Comparison of ENCODE assay signal across 12 mouse cellular contexts in the genomic region with DNA sequence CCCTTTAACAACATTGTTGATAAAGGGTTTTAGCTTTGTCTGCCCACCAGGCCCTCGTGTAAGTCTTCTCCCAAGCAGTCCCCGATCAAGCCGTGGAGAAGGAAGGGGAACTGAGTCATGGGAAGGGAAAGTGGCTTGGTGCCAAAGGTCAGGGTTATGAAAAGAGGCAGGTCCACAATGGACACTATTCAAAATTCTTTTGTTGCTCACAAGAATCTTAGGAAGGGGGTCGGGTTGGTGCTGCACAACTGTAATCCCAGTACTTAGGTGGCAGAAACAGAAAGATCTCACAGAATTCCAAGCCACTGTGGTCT. TPM values are rescaled to one million over a fixed set of nuclear protein-coding genes. Genes with fewer than 3 reads are reported as not detected.
DNase-seq lines count a peak whose midpoint lies in the region; ATAC-seq and TF ChIP-seq lines count a peak whose summit lies in the region.
"Had no signal": no experiment of that assay in that cellular context is flagged by ENCODE, and none has a peak within 500 bp of the region (broad histone marks: within the 10 kb centered on the region; RNA-seq: fewer than 3 reads in every experiment).

No protein-coding gene starts in this region.

- no peaks in the 10 kb centered on the region for H3K27me3 ChIP-seq in hindbrain, embryonic 14.5 days (ENCODE audit: control insufficient read depth, insufficient read depth, low read length)
- no peaks in the 10 kb centered on the region for H3K27me3 ChIP-seq in hindbrain, embryonic 16.5 days (replicated peaks; ENCODE audit: control insufficient read depth, insufficient read depth, low read length)
- no peaks in the 10 kb centered on the region for H3K27me3 ChIP-seq in midbrain, embryonic 15.5 days (replicated peaks)
- H3K27me3 ChIP-seq in midbrain, embryonic 10.5 days (ENCODE audit: low read depth, poor library complexity, severe bottlenecking) = no peaks in the 10 kb centered on the region
- no peaks in the 10 kb centered on the region for H3K27me3 ChIP-seq in heart, postnatal 0 days (ENCODE audit: control insufficient read depth, insufficient read depth, low read length)
- no peaks in the 10 kb centered on the region for H3K27me3 ChIP-seq in stomach, embryonic 16.5 days (ENCODE audit: control insufficient read depth, insufficient read depth, low read length)
- H3K27me3 ChIP-seq: limb, embryonic 12.5 days had no signal

- H3K4me1 ChIP-seq in hindbrain, embryonic 14.5 days (replicated peaks; ENCODE audit: control insufficient read depth, insufficient read depth, low read length) = peaks cover 27% of the 10 kb centered on the region
- H3K4me1 ChIP-seq in hindbrain, embryonic 16.5 days (ENCODE audit: control insufficient read depth, insufficient read depth, low read depth, low read length) = peaks cover 26% of the 10 kb centered on the region
- H3K4me1 ChIP-seq in midbrain, embryonic 15.5 days = peaks cover 31% of the 10 kb centered on the region
- H3K4me1 ChIP-seq in midbrain, embryonic 10.5 days = peaks cover 42% of the 10 kb centered on the region
- H3K4me1 ChIP-seq in heart, postnatal 0 days (ENCODE audit: control insufficient read depth, insufficient read depth) = peaks cover 58% of the 10 kb centered on the region
- H3K4me1 ChIP-seq in stomach, embryonic 16.5 days (ENCODE audit: control insufficient read depth, insufficient read depth, low read length) = peaks cover 47% of the 10 kb centered on the region

- TF ChIP-seq CTCF in heart, postnatal 0 days (IDR thresholded peaks at IDR 0.05; ENCODE audit: low read depth) = no peak

- TF ChIP-seq EP300 in heart, postnatal 0 days (IDR thresholded peaks at IDR 0.05; ENCODE audit: low read depth) = no peak

- peak overlapping the region; percentile 78; the same call in 1 of the 2 replicates for H3K4me3 ChIP-seq in hindbrain, embryonic 14.5 days (replicated peaks; ENCODE audit: low read length)
- H3K4me3 ChIP-seq in hindbrain, embryonic 16.5 days (ENCODE audit: low read length) = no peak overlapping the region
- no peak overlapping the region for H3K4me3 ChIP-seq in midbrain, embryonic 15.5 days
- H3K4me3 ChIP-seq in midbrain, embryonic 10.5 days = no peak overlapping the region
- H3K4me3 ChIP-seq in heart, postnatal 0 days (ENCODE audit: low read depth, low read length) = no peak overlapping the region
- no peak overlapping the region for H3K4me3 ChIP-seq in stomach, embryonic 16.5 days (replicated peaks; ENCODE audit: low read length)

- H3K36me3 ChIP-seq in hindbrain, embryonic 14.5 days (replicated peaks; ENCODE audit: control insufficient read depth, insufficient read depth) = no peaks in the 10 kb centered on the region
- H3K36me3 ChIP-seq in hindbrain, embryonic 16.5 days (ENCODE audit: control insufficient read depth, insufficient read depth, low read length) = no peaks in the 10 kb centered on the region
- no peaks in the 10 kb centered on the region for H3K36me3 ChIP-seq in midbrain, embryonic 15.5 days (replicated peaks)
- no peaks in the 10 kb centered on the region; the same call in 1 of the 2 replicates for H3K36me3 ChIP-seq in midbrain, embryonic 10.5 days
- no peaks in the 10 kb centered on the region for H3K36me3 ChIP-seq in heart, postnatal 0 days (replicated peaks; ENCODE audit: control insufficient read depth, insufficient read depth, low read length)
- no peaks in the 10 kb centered on the region for H3K36me3 ChIP-seq in stomach, embryonic 16.5 days (ENCODE audit: control insufficient read depth, insufficient read depth, low read length)
- H3K36me3 ChIP-seq: limb, embryonic 12.5 days had no signal

- DNase-seq in hindbrain, embryonic 14.5 days (ENCODE audit: low spot score) = no peak
- no peak for DNase-seq in midbrain, embryonic 10.5 days (ENCODE audit: low spot score)
- DNase-seq in heart, postnatal 0 days (ENCODE audit: low spot score) = no peak
- no peak for DNase-seq in right cerebral cortex, postnatal 25 days
- DNase-seq: cerebellum, postnatal 14 days; gastrocnemius, postnatal 25 days; thymus, postnatal 4 days had no signal

- no peaks in the 10 kb centered on the region for H3K9me3 ChIP-seq in hindbrain, embryonic 14.5 days (ENCODE audit: control insufficient read depth, low read length)
- no peaks in the 10 kb centered on the region for H3K9me3 ChIP-seq in hindbrain, embryonic 16.5 days (ENCODE audit: control insufficient read depth, low read length)
- no peaks in the 10 kb centered on the region for H3K9me3 ChIP-seq in midbrain, embryonic 15.5 days
- no peaks in the 10 kb centered on the region for H3K9me3 ChIP-seq in midbrain, embryonic 10.5 days (replicated peaks)
- no peaks in the 10 kb centered on the region for H3K9me3 ChIP-seq in heart, postnatal 0 days (replicated peaks; ENCODE audit: control insufficient read depth, low read length)
- H3K9me3 ChIP-seq in stomach, embryonic 16.5 days (replicated peaks; ENCODE audit: control insufficient read depth, low read length) = no peaks in the 10 kb centered on the region
- H3K9me3 ChIP-seq: limb, embryonic 12.5 days had no signal

- H3K27ac ChIP-seq in hindbrain, embryonic 14.5 days = no peak overlapping the region
- H3K27ac ChIP-seq in hindbrain, embryonic 16.5 days (ENCODE audit: low read depth, low read length) = no peak overlapping the region
- H3K27ac ChIP-seq in midbrain, embryonic 15.5 days = no peak overlapping the region
- H3K27ac ChIP-seq in midbrain, embryonic 10.5 days (replicated peaks) = no peak overlapping the region
- peak overlapping the region; percentile 77 for H3K27ac ChIP-seq in heart, postnatal 0 days (ENCODE audit: low read depth)
- H3K27ac ChIP-seq in stomach, embryonic 16.5 days (ENCODE audit: low read length) = peak overlapping the region; percentile 94

- ATAC-seq in hindbrain, embryonic 14.5 days (ENCODE audit: low FRiP score) = no peak
- ATAC-seq in hindbrain, embryonic 16.5 days = no peak
- ATAC-seq in midbrain, embryonic 15.5 days (replicated peaks) = no peak
- ATAC-seq in heart, postnatal 0 days (ENCODE audit: insufficient read depth, low read depth) = no peak
- ATAC-seq in stomach, embryonic 16.5 days (ENCODE audit: insufficient read depth, low FRiP score) = no peak

- no peak overlapping the region for H3K9ac ChIP-seq in hindbrain, embryonic 14.5 days
- no peak overlapping the region for H3K9ac ChIP-seq in hindbrain, embryonic 16.5 days (ENCODE audit: low read depth, low read length)
- no peak overlapping the region for H3K9ac ChIP-seq in midbrain, embryonic 15.5 days
- no peak overlapping the region for H3K9ac ChIP-seq in heart, postnatal 0 days (replicated peaks; ENCODE audit: low read depth, low read length)
- H3K9ac ChIP-seq in stomach, embryonic 16.5 days (ENCODE audit: low read length) = peak overlapping the region; percentile 65; the same call in 1 of the 2 replicates

- H3K4me2 ChIP-seq in hindbrain, embryonic 14.5 days (replicated peaks) = no peak overlapping the region; the same call in 1 of the 2 replicates
- no peak overlapping the region for H3K4me2 ChIP-seq in hindbrain, embryonic 16.5 days (ENCODE audit: low read length)
- peak overlapping the region; percentile 83; the same call in 1 of the 2 replicates for H3K4me2 ChIP-seq in midbrain, embryonic 15.5 days
- H3K4me2 ChIP-seq in heart, postnatal 0 days (ENCODE audit: low read depth, low read length) = peak overlapping the region; percentile 67; the same call in 1 of the 2 replicates
- no peak overlapping the region; the same call in 1 of the 2 replicates for H3K4me2 ChIP-seq in stomach, embryonic 16.5 days (ENCODE audit: low read depth, low read length)

- WGBS in hindbrain, embryonic 14.5 days = 66% methylated on average over 4 of the region's 4 CpGs
- 55% methylated on average over 4 of the region's 4 CpGs for WGBS in hindbrain, embryonic 16.5 days
- WGBS in midbrain, embryonic 15.5 days = 61% methylated on average over 4 of the region's 4 CpGs
- 65% methylated on average over 4 of the region's 4 CpGs for WGBS in midbrain, embryonic 10.5 days
- WGBS in heart, postnatal 0 days = 29% methylated on average over 4 of the region's 4 CpGs
- WGBS in stomach, embryonic 16.5 days = 32% methylated on average over 4 of the region's 4 CpGs

RNA-seq across cellular contexts. Expression of a gene that starts 0.7 kb away (rescaled TPM):
- polyA plus RNA-seq in hindbrain, embryonic 14.5 days (2014; fragmentation: Nextera tagmentation; extraction: Ambion mirVana) = 46.7 and 49.5 TPM in 2 replicates
- 57.7 and 59.7 TPM in 2 replicates for polyA plus RNA-seq in hindbrain, embryonic 16.5 days (2015; fragmentation: Nextera tagmentation; extraction: Ambion mirVana)
- polyA plus RNA-seq in midbrain, embryonic 15.5 days (2015; fragmentation: Nextera tagmentation; extraction: Ambion mirVana) = 56.3 and 60.8 TPM in 2 replicates
- 76.4 and 88.7 TPM in 2 replicates for polyA plus RNA-seq in midbrain, embryonic 10.5 days (2016; fragmentation: Nextera tagmentation; extraction: Ambion mirVana)
- total RNA-seq in heart, postnatal 0 days (2014; rRNA removed; ENCODE audit: low replicate concordance) = 76.5 and 81.3 TPM in 2 replicates
- 43.6 and 44.8 TPM in 2 replicates for polyA plus RNA-seq in heart, postnatal 0 days (2015; fragmentation: Nextera tagmentation; extraction: Ambion mirVana)
- 98.6 and 104 TPM in 2 replicates for polyA plus RNA-seq in stomach, embryonic 16.5 days (2015; fragmentation: Nextera tagmentation; extraction: Ambion mirVana)
- total RNA-seq: monocyte, adult 5-6 weeks had no signal

RNA-seq across cellular contexts. Expression of a gene that starts 19.8 kb away (rescaled TPM):
- 17.5 and 18.8 TPM in 2 replicates for polyA plus RNA-seq in hindbrain, embryonic 14.5 days (2014; fragmentation: Nextera tagmentation; extraction: Ambion mirVana)
- 24.4 and 24.6 TPM in 2 replicates for polyA plus RNA-seq in hindbrain, embryonic 16.5 days (2015; fragmentation: Nextera tagmentation; extraction: Ambion mirVana)
- polyA plus RNA-seq in midbrain, embryonic 15.5 days (2015; fragmentation: Nextera tagmentation; extraction: Ambion mirVana) = 12.4 and 13.8 TPM in 2 replicates
- 25.3 and 32.2 TPM in 2 replicates for polyA plus RNA-seq in midbrain, embryonic 10.5 days (2016; fragmentation: Nextera tagmentation; extraction: Ambion mirVana)
- 697 and 786 TPM in 2 replicates for total RNA-seq in heart, postnatal 0 days (2014; rRNA removed; ENCODE audit: low replicate concordance)
- 293 and 303 TPM in 2 replicates for polyA plus RNA-seq in heart, postnatal 0 days (2015; fragmentation: Nextera tagmentation; extraction: Ambion mirVana)
- polyA plus RNA-seq in stomach, embryonic 16.5 days (2015; fragmentation: Nextera tagmentation; extraction: Ambion mirVana) = 118 and 122 TPM in 2 replicates
- total RNA-seq: monocyte, adult 5-6 weeks had no signal

RNA-seq across cellular contexts. Expression of a gene that starts 35.8 kb away (rescaled TPM):
- 119 and 128 TPM in 2 replicates for polyA plus RNA-seq in hindbrain, embryonic 14.5 days (2014; fragmentation: Nextera tagmentation; extraction: Ambion mirVana)
- 134 and 135 TPM in 2 replicates for polyA plus RNA-seq in hindbrain, embryonic 16.5 days (2015; fragmentation: Nextera tagmentation; extraction: Ambion mirVana)
- polyA plus RNA-seq in midbrain, embryonic 15.5 days (2015; fragmentation: Nextera tagmentation; extraction: Ambion mirVana) = 139 and 156 TPM in 2 replicates
- polyA plus RNA-seq in midbrain, embryonic 10.5 days (2016; fragmentation: Nextera tagmentation; extraction: Ambion mirVana) = 189 and 210 TPM in 2 replicates
- 170 and 172 TPM in 2 replicates for total RNA-seq in heart, postnatal 0 days (2014; rRNA removed; ENCODE audit: low replicate concordance)
- 164 and 166 TPM in 2 replicates for polyA plus RNA-seq in heart, postnatal 0 days (2015; fragmentation: Nextera tagmentation; extraction: Ambion mirVana)
- 65.2 and 81.8 TPM in 2 replicates for polyA plus RNA-seq in stomach, embryonic 16.5 days (2015; fragmentation: Nextera tagmentation; extraction: Ambion mirVana)

RNA-seq across cellular contexts. Expression of a gene that starts 45.6 kb away (rescaled TPM):
- not detected in 2 replicates for polyA plus RNA-seq in hindbrain, embryonic 14.5 days (2014; fragmentation: Nextera tagmentation; extraction: Ambion mirVana)
- 0.34 and 0.41 TPM in 2 replicates for polyA plus RNA-seq in hindbrain, embryonic 16.5 days (2015; fragmentation: Nextera tagmentation; extraction: Ambion mirVana)
- polyA plus RNA-seq in midbrain, embryonic 15.5 days (2015; fragmentation: Nextera tagmentation; extraction: Ambion mirVana) = 0.40 and 0.57 TPM in 2 replicates
- 0.62 and 0.70 TPM in 2 replicates for polyA plus RNA-seq in midbrain, embryonic 10.5 days (2016; fragmentation: Nextera tagmentation; extraction: Ambion mirVana)
- 0.35 TPM in 1 of 2 replicates, not detected in the other for total RNA-seq in heart, postnatal 0 days (2014; rRNA removed; ENCODE audit: low replicate concordance)
- 0.36 and 0.37 TPM in 2 replicates for polyA plus RNA-seq in heart, postnatal 0 days (2015; fragmentation: Nextera tagmentation; extraction: Ambion mirVana)
- 31.2 and 32.9 TPM in 2 replicates for polyA plus RNA-seq in stomach, embryonic 16.5 days (2015; fragmentation: Nextera tagmentation; extraction: Ambion mirVana)
- total RNA-seq: gastrocnemius, postnatal 25 days; monocyte, adult 5-6 weeks had no signal

RNA-seq across cellular contexts. Expression of a gene that starts 52.0 kb away (rescaled TPM):
- polyA plus RNA-seq in hindbrain, embryonic 14.5 days (2014; fragmentation: Nextera tagmentation; extraction: Ambion mirVana) = 543 and 561 TPM in 2 replicates
- 849 and 1,414 TPM in 2 replicates for polyA plus RNA-seq in hindbrain, embryonic 16.5 days (2015; fragmentation: Nextera tagmentation; extraction: Ambion mirVana)
- 385 and 514 TPM in 2 replicates for polyA plus RNA-seq in midbrain, embryonic 15.5 days (2015; fragmentation: Nextera tagmentation; extraction: Ambion mirVana)
- 166 and 199 TPM in 2 replicates for polyA plus RNA-seq in midbrain, embryonic 10.5 days (2016; fragmentation: Nextera tagmentation; extraction: Ambion mirVana)
- total RNA-seq in heart, postnatal 0 days (2014; rRNA removed; ENCODE audit: low replicate concordance) = 369 and 373 TPM in 2 replicates
- 471 and 552 TPM in 2 replicates for polyA plus RNA-seq in heart, postnatal 0 days (2015; fragmentation: Nextera tagmentation; extraction: Ambion mirVana)
- polyA plus RNA-seq in stomach, embryonic 16.5 days (2015; fragmentation: Nextera tagmentation; extraction: Ambion mirVana) = 385 and 438 TPM in 2 replicates

Comparison
In these comparisons a context has a peak if more than half of its experiments do, and no peak if none do; other contexts are left out.
1. H3K27ac ChIP-seq: peak in heart, postnatal 0 days (single experiment) and stomach, embryonic 16.5 days (single experiment); none in hindbrain, embryonic 14.5 days (single experiment), hindbrain, embryonic 16.5 days (single experiment), midbrain, embryonic 15.5 days (single experiment) and midbrain, embryonic 10.5 days (single experiment).
2. H3K4me2 ChIP-seq: peak in midbrain, embryonic 15.5 days (single experiment) and heart, postnatal 0 days (single experiment); none in hindbrain, embryonic 14.5 days (single experiment), hindbrain, embryonic 16.5 days (single experiment) and stomach, embryonic 16.5 days (single experiment).